Mouse (Mus musculus) forebrain, postnatal 0 days (tissue): ENCODE results near the gene Eif4g3. TPM values are rescaled to one million over a fixed set of nuclear protein-coding genes. Genes with fewer than 3 reads are reported as not detected.

Source experiments
- ATAC-seq: fragments of 200-750 bp; cut with Nextera tagmentation; 2 replicates; pipeline ENCODE4 v1.8.0; 2017; ENCODE audit warnings: mild to moderate bottlenecking, moderate library complexity
- DNase-seq: peaks from one replicate; pipeline ENCODE4 v3.0.0-alpha.2; 2015
- H3K27ac ChIP-seq: fragments of 300-500 bp; sonication (generic); 2 replicates; pipeline ENCODE4 v1.5.1; 2014; ENCODE audit warnings: low read depth, mild to moderate bottlenecking, antibody characterized with exemption, low read length, moderate library complexity, mixed read lengths
- H3K27me3 ChIP-seq: fragments of 300-500 bp; sonication (generic); 2 replicates; pipeline ENCODE4 v1.6.1; 2014; ENCODE audit warnings: mild to moderate bottlenecking, low read length, mixed read lengths; ENCODE audit not compliant: insufficient read depth
- H3K36me3 ChIP-seq: fragments of 300-500 bp; sonication (generic); 2 replicates; pipeline ENCODE4 v1.6.1; 2014; ENCODE audit warnings: mild to moderate bottlenecking, moderate library complexity; ENCODE audit not compliant: insufficient read depth
- H3K4me1 ChIP-seq: fragments of 300-500 bp; sonication (generic); 2 replicates; pipeline ENCODE4 v1.6.1; 2014; ENCODE audit warnings: antibody characterized with exemption; ENCODE audit not compliant: insufficient read depth
- H3K4me2 ChIP-seq: fragments of 300-500 bp; sonication (generic); 2 replicates; pipeline ENCODE4 v1.6.1; 2014; ENCODE audit warnings: low read depth, mild to moderate bottlenecking, moderate library complexity
- H3K4me3 ChIP-seq: fragments of 300-500 bp; sonication (generic); 2 replicates; pipeline ENCODE4 v1.5.1; 2014; ENCODE audit warnings: low read depth, low read length, mixed read lengths
- H3K9ac ChIP-seq: fragments of 300-500 bp; sonication (generic); 2 replicates; pipeline ENCODE4 v1.6.1; 2014; ENCODE audit warnings: mild to moderate bottlenecking
- H3K9me3 ChIP-seq: fragments of 300-500 bp; sonication (generic); 2 replicates; pipeline ENCODE4 v1.6.1; 2016; ENCODE audit warnings: low read length
- CTCF ChIP-seq: sonication (generic); IDR thresholded peaks from 2 replicates; pipeline ENCODE4 v1.5.1; 2016; ENCODE audit warnings: antibody characterized with exemption, control low read depth, low read depth
- WGBS: fragments of 180-500 bp; shearing (Covaris S2); extraction: QIAGEN DNeasy Blood & Tissue Kit; methylation state at CpG from one replicate; pipeline ENCODE4 v1.1.7; 2014; 5-methylcytosine and 5-hydroxymethylcytosine counted together
- polyA plus RNA-seq: library from polyadenylated mRNA; unstranded; fragments of >200 nt; fragmentation: Nextera tagmentation; extraction: Ambion mirVana; gene quantifications from 2 replicates; pipeline ENCODE4 v1.2.1, GENCODE M21; 2015
- total RNA-seq: library from RNA; depleted of rRNA; stranded (reverse); fragments of >200 nt; gene quantifications from 2 replicates; pipeline ENCODE4 v1.2.3, GENCODE M21; 2014

Gene Eif4g3
- total and polyA plus RNA-seq, 2 experiments from 2014 or later = 38.4 to 67.0 TPM

- no peak for DNase-seq
- no peaks in the 10 kb centered on the region for H3K27me3 ChIP-seq
Measured at GRCm38 (mm10) chr4:137995399-137995798, 2.6 kb downstream of the Eif4g3 start.

DNA sequence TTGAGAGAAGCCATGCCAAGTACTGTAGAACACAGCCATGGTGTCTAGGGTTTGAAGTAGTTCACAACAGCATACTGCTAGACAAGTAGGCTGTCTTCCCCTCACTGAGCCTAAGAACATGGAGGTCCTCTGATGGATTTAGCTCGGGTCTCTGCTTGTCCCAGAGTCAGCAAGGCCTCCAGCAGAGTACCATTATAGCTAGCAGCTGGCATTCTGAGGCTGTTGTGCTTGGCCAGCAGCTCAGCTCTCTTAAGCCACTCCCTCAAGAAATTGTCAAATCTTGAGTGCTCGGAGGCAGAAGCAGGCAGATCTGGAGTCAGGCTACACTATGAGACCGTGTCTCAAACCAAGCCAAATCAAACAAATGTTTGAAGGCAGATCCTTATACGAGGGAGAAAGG, 5.4 kb downstream of the Eif4g3 start:
- ATAC-seq (no peak), DNase-seq (no peak)
- no peak overlapping the region for H3K27ac ChIP-seq
- no peaks in the 10 kb centered on the region for H3K27me3 ChIP-seq
- no peak overlapping the region for H3K4me2 ChIP-seq
- no peak for TF ChIP-seq CTCF
- no peak overlapping the region for H3K4me3 ChIP-seq
- no peaks in the 10 kb centered on the region for H3K9me3 ChIP-seq
- 68% methylated on average over 4 of the region's 4 CpGs for WGBS
- H3K4me1 ChIP-seq = peaks cover 21% of the 10 kb centered on the region
- H3K9ac ChIP-seq = no peak overlapping the region
- peaks cover 13% of the 10 kb centered on the region for H3K36me3 ChIP-seq

More at GRCm38 (mm10) chr4:137995399-137995798, 2.6 kb downstream of the Eif4g3 start:
- Histone ChIP-seq H3K4me2 (peak overlapping the region; percentile 81), H3K36me3 (peaks cover 13% of the 10 kb centered on the region), H3K9ac (peak overlapping the region; percentile 28; the same call in 1 of the 2 replicates), H3K9me3 (no peaks in the 10 kb centered on the region), H3K4me1 (peaks cover 20% of the 10 kb centered on the region), H3K27ac (no peak overlapping the region), H3K4me3 (peak overlapping the region; percentile 94)
- ATAC-seq = no peak
- WGBS = 77% methylated on average over 12 of the region's 12 CpGs
- TF ChIP-seq CTCF = no peak

DNA sequence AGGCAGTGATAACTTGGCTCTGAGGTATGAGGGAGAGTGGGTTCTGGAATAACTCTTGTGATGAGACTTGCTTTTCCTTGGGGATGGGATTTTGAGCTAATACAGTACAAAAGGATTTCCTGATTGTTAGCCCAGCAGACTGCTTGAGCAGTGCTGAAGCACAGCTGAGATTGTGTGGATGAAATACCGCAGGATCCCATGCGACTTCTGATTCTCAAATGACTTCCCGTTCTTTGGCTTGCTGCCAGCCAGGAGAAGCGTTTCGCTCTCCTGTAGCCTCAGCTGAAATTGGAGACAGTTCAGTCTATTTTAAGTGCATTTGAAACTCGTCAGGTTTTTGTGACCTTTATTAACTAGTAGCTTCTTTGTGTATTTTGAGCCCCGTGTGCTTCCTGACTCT, 7.9 kb downstream of the Eif4g3 start:
- Histone ChIP-seq H3K4me2 (no peak overlapping the region), H3K9me3 (no peaks in the 10 kb centered on the region), H3K4me3 (no peak overlapping the region), H3K9ac (no peak overlapping the region), H3K36me3 (peaks cover 16% of the 10 kb centered on the region), H3K4me1 (peaks cover 10% of the 10 kb centered on the region), H3K27ac (no peak overlapping the region), H3K27me3 (no peaks in the 10 kb centered on the region)
- TF ChIP-seq CTCF = no peak
- ATAC-seq = no peak; the same call in 1 of the 2 replicates
- peak; percentile 63 for DNase-seq
- 16% methylated on average over 7 of the region's 7 CpGs for WGBS

- no peaks in the 10 kb centered on the region for H3K27me3 ChIP-seq
- ATAC-seq = no peak
- H3K36me3 ChIP-seq = peaks cover 4% of the 10 kb centered on the region
- TF ChIP-seq CTCF = no peak
- H3K9me3 ChIP-seq = no peaks in the 10 kb centered on the region
- no peak overlapping the region for H3K4me3 ChIP-seq
- H3K27ac ChIP-seq = no peak overlapping the region
- H3K4me2 ChIP-seq = no peak overlapping the region
- WGBS = 88% methylated on average over 11 of the region's 11 CpGs
- H3K9ac ChIP-seq = no peak overlapping the region
- H3K4me1 ChIP-seq = 0 out of 2 replicates have a peak, but pooled peaks cover 2% of the 10 kb centered on the region
- no peak for DNase-seq
Measured at GRCm38 (mm10) chr4:138003909-138004610, 11.2 kb downstream of the Eif4g3 start.

DNA sequence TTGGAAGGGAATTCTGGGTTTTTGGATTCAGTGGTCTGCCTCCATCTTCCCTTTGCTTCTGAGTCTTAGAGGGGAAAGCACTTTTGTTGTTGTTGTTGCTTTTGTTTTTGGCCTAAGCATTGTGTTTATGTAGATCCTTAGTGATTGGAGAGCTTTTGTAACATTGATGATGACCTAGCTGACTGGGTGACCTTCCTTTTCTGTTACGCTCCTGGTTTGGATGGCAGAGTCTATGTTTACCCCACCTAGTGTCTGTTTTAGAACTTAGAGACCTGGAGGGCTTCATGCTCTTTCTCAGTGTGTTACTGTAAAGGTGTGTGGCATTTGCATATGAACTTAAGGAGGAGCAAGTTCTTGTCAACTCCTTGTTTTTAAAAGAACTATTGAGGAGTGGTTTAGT, 13.0 kb downstream of the Eif4g3 start:
- H3K27me3 ChIP-seq = no peaks in the 10 kb centered on the region
- H3K4me1 ChIP-seq = 0 out of 2 replicates have a peak, but pooled peaks cover 2% of the 10 kb centered on the region
- no peak for TF ChIP-seq CTCF
- H3K4me2 ChIP-seq = no peak overlapping the region
- ATAC-seq = no peak
- peaks cover 3% of the 10 kb centered on the region for H3K36me3 ChIP-seq
- DNase-seq = no peak
- no peaks in the 10 kb centered on the region for H3K9me3 ChIP-seq
- WGBS = 93% methylated on average over 1 of the region's 1 CpGs
- no peak overlapping the region for H3K4me3 ChIP-seq
- H3K9ac ChIP-seq = no peak overlapping the region
- H3K27ac ChIP-seq = no peak overlapping the region

DNA sequence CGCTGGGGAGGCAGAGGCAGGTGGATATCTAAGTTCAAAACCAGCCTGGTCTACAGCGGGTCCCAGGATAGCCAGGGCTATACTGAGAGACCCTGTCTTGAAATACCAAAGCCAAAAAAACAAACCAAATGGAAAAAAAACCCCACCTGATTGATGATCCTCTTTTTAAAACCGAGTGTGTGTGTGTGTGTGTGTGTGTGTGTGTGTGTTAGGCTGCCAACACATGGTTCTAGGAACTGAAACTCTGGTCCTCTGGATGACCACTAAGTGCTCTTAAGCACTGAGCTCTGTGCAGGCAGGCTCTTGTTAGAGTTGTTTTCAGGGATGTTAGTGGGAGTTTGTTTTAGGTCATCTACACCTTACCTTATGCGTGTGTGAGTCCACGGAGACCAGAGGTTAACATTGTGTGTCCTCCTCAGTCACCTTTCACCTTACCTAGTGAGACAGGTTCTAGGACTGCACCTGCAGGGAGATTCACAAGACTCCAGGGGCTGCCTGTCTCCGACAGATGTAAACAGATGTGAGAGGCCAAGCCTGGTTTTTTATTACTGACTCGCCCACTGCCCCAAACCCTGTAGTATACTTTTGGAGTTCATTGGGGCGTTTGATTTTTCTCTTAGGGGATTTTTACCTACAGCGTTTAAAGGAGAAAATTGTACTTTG, 14.3 kb downstream of the Eif4g3 start:
- Histone ChIP-seq H3K9me3 (no peaks in the 10 kb centered on the region), H3K27ac (no peak overlapping the region), H3K4me1 (no peaks in the 10 kb centered on the region), H3K36me3 (peaks cover 3% of the 10 kb centered on the region), H3K4me2 (no peak overlapping the region), H3K27me3 (no peaks in the 10 kb centered on the region), H3K4me3 (no peak overlapping the region), H3K9ac (no peak overlapping the region)
- TF ChIP-seq CTCF = no peak
- DNase-seq = no peak
- no peak for ATAC-seq
- 91% methylated on average over 9 of the region's 9 CpGs for WGBS

GRCm38 (mm10) chr4:138008646-138009045, 15.8 kb downstream of the Eif4g3 start:
- no peak overlapping the region for H3K27ac ChIP-seq
- no peak overlapping the region for H3K4me2 ChIP-seq
- ATAC-seq = no peak
- no peak overlapping the region for H3K4me3 ChIP-seq
- WGBS = 94% methylated on average over 6 of the region's 6 CpGs
- no peak for TF ChIP-seq CTCF
- H3K27me3 ChIP-seq = no peaks in the 10 kb centered on the region
- peaks cover 5% of the 10 kb centered on the region for H3K36me3 ChIP-seq
- no peak for DNase-seq
- H3K9me3 ChIP-seq = no peaks in the 10 kb centered on the region
- no peak overlapping the region for H3K9ac ChIP-seq
- H3K4me1 ChIP-seq = no peaks in the 10 kb centered on the region
